Mouse (Mus musculus) adrenal gland, adult (tissue): ENCODE measurements around the gene Khdc1b.
"Not testable (repeated sequence)": the region's sequence is repeated elsewhere in the genome, so short reads cannot be mapped to it uniquely, and the experiment has no call there.

Experiments
- DNase-seq, 2 experiments: peaks; one replicate each; pipeline ENCODE4 v3.0.0; 2022 to 2023; ENCODE audit warnings: low spot score in 1 of 2; ENCODE audit not compliant: inconsistent age in 2 of 2

Khdc1b gene

DNA sequence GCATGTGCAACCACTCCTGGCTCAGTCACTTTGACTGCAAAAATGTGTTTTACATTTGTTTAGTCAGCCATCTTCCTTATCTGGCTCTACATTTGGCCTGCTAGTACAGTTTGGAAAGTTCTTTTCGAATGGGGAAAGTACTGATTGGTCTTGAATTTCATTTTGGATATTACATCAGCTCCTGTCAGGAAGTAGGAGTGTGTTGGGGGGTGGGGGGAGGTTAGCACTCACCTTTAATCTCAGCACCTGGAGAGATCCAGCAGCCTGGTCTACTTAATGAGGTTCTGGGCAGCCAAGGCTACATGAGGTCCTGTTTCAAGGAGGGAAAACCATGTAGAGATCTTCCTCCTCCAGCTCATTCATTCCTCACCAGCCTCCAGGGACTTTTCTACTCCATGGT lies at the start of gene Khdc1b:
TSS of gene Khdc1b (plus strand) at position 301 of the 400 bp plus-strand sequence.
- DNase-seq, result no peak

DNA sequence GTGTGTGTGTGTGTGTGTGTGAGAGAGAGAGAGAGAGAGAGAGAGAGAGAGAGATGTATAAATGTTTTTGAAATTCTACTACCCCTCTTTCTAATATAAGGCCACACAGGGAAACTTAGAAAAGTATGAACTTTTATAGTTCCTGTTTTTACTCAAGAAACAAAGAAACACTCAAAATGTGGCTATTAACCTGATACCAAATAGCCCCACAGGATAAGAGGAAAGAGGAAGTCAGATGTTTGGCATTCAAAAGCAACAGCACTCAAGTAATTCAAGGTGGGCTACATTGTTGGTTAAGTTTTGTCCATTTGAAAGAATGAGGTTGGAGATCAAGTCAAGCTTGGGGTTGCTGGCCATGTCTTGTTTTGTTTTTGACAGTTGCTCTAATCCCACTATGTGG lies 47.5 kb upstream of the Khdc1b start:
- no peak for DNase-seq

DNA sequence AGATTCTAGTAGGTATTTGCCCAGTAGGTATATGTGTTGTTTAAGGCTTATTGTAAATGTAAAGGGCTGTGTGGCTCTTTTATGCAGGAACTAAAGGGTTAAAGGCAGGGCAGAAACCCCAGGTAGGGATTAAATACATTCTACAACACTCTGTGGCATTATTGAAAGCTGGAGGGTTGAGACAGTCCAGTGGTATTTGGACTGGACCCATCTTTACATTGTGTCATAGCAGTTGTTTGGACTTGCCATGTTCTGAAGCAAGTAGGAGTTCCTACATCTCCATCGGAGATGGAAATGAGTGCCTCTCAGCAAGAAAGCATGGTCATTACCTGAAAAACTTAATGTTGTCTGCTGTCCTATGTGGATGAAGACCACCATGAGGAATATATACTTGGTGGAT lies 42.6 kb upstream of the Khdc1b start:
- no peak for DNase-seq

DNA sequence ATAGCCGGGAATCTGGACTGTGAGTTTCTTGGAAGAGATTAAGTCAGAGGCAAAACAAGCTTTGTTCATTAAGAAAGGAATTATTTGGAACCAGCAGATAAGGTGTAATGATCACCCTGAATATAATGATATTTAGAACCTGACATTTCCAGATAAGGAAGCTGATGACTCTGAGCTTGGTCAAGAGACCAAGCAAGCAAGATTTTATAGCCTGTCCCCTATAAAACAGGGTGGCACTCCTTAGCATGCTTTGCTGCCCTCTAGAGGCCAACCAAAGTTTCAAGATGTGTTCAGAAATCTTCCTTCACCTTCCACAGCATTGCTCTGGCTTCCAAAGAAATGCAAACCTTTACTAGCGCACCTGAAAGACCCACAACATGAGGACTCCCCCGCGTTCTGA lies 39.1 kb upstream of the Khdc1b start:
- peak; percentile 59 to 81 for DNase-seq

DNA sequence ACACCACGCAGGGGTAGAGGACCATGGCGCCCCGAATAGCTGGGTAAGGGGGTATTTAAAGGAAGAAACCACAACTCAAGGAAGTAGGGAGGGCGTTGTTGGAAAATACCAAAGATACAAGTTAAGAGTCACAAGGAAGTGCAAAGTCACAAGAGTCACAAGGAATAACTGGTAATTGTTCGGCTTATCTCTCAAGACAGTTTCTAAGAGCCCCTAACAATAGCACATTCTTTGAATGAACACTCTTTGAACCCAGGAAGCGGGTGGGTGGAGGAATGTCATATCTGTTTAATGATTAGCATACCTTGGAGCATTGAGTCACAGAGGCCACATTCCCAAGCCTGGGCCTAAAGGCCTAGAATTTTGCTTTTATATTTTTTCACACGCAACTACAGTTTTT lies 38.6 kb upstream of the Khdc1b start:
- not testable (repeated sequence) for DNase-seq

DNA sequence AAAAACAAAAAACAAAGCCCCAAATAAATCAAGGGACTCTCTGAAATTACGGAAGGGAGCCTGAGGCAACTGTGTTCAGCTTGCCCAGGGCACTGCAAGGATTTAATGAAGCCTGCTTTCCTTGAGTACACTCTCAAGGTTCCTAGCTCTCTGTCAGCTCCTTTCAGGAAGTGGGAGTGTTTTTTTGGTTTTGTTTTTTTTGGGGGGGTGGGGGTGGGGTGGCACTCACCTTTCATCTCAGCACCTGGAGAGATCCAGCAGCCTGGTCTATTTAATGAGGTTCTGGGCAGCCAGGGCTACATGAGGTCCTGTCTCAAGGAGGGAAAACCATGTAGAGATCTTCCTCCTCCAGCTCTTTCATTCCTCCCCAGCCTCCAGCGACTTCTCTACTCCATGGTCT lies 34.0 kb upstream of the Khdc1b start, which contains the start of gene Khdc1a:
TSS of gene Khdc1a (plus strand) at position 301 of the 400 bp plus-strand sequence.
- DNase-seq, result no peak

DNA sequence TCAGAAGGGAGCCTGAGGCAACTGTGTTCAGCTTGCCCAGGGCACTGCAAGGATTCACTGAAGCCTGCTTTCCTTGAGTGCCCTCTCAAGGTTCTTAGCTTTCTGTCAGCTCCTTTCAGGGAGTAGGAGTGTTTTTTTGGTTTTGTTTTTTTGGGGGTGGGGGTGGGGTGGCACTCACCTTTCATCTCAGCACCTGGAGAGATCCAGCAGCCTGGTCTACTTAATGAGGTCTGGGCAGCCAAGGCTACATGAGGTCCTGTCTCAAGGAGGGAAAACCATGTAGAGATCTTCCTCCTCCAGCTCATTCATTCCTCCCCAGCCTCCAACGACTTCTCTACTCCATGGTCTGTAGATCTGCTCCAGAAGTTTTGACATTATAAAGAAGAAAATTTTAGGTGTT lies 15.3 kb upstream of the Khdc1b start, which contains the start of gene Khdc1c:
TSS of gene Khdc1c (plus strand) at position 301 of the 400 bp plus-strand sequence.
- not testable (repeated sequence) for DNase-seq

DNA sequence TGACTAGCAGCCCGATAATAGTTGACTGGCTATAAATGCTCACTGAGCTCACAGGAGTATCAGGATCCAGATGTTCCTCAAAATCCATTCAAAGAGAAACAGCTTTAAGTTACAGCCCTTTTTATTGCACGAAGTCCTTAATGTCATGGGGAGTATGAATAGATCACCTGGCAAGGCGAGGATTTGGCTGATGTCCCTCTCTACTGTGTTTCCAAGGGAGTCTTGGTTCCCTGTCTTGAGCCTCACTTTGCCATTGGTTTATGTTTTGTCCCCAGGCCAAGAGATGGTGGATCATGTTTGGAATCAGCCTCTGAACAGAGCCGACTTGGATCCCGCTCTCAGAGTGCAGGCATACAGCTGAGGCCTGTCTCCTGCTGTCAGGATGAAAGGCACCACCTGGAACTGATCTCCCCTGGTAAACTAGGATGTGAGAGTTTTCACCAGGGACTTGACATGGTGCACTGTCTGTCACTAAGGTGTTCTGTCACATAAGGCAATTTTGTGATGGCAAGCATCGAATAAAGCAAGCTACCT lies 7.8 kb downstream of the Khdc1b start:
- DNase-seq, result no peak

DNA sequence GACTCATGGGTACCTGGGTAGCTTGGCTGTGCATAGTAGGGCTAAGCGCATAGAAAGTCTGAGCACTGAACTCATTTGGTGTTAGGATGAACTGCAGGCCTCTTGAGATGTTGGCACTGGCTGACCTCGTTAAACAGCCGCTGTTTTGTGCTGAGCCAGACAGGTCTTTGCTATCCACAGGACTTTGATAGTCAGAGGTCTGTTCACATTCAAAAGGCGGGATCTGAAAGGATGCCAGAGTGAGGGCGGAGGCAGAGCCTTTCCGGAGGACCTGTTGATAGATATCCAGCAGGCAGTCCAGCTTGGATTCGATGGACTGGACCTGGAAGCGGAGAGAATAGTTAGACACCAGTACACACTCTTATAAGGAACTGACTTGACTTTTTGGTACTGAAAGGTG lies 19.4 kb downstream of the Khdc1b start:
- no peak for DNase-seq

DNA sequence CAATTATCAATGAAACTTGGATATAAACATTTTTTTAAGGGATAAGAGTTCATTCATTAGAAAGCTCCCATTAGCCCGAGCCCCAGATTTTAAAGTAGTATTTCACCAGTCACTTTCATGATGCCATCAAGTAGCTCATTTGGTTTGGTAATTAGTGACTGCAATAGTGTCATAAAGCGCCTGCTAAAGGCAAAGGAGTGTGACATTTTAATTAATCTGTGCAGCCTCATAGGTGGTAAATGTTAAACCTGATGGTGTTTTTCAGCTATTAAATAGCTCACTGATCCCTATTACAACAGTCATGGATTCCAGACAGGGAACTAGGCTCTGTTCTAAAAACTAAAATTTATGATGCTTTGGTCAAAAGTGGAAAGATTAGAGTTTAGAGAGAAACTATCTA lies 23.9 kb downstream of the Khdc1b start:
- no peak for DNase-seq

DNA sequence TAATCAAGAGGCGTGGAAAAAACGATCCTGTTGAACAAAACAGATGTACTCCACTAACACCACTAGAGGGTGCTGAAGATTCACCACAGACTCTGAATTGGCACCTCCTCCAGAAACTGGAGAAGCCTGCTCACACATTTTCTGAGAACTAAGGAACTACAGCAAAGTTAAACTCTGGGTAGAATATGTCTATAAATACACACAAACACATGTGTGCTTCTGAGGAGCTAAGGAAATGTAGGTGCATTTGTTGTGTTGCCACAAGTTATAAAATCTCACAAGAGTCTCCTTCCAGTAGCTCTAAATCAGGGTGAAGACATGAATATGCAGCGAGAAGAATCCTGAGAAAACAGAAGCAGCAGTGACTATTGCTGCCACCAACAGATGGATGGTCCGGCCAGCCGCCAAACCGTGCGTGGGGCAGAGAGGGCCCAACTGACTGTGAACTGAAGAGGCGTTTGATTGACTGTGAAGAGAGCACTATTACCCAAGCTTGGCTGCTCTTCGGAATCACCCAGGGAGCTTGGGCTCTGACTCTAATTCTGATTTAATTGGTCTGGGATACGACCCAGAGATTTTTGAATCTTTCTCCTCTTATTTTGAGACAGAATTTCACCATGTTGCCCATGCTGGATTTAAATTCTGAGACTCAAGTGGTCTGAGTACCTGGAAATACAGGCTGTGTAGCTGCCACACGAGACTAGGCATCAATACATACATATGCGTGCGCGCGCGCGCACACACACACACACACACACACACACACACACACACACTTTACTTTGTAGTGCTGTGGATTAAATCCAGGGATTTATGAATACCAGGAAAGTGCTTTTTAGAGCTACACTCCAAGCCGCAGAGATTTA lies 28.2 kb downstream of the Khdc1b start:
- DNase-seq, result peak; percentile 13 to 80

DNA sequence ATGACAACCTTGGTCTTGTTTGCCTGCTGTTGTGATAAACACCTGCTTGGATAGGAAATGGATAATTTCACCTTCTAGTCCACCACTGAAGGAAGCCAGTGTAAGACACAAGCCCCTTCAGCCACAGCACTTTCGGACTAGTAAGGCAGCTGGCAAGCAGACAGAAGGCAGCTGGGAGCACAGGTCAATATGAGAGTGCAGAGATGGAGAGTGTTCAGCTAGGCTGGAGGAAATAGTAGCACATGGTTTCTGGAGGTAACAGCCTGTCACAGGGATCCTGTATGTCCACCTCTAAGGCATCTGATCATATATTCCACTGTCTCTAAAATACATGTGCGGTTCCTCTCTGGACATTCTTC lies 28.8 kb downstream of the Khdc1b start:
- no peak for DNase-seq

DNA sequence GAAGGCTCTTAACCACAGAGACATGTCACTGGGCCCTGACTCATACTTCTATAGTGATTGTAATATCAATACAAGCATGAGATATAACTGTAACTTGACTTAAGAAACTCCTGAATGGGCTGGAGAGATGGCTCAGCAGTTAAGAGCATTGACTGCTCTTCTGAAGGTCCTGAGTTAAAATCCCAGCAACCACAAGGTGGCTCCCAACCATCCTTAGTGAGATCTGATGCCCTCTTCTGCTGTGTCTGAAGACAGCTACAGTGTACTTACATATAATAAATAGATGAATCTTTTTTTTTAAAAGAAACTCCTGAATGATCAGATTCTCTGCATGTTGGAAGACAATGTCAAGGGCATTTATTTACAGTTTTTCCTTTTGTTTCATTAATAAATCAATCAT lies 36.0 kb downstream of the Khdc1b start:
- DNase-seq, result no peak

DNA sequence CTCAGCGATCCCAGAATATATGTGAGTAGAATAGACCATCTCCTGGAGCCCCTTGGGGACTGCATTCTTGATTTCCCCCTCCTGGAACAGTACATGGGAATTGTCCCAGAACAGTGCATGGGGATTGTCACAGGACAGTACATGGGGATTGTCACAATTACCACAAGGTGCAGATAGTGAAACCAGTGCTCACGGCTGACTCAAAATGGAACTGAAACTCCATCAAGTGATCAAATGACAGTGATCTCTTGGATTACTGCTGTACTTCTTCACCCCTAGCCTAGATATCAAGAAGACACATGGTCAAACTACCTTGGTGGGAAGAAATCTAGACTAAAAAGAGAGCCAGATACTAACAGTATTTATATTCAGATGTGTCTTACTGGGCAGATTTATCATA lies 42.3 kb downstream of the Khdc1b start:
- DNase-seq, result no peak

DNA sequence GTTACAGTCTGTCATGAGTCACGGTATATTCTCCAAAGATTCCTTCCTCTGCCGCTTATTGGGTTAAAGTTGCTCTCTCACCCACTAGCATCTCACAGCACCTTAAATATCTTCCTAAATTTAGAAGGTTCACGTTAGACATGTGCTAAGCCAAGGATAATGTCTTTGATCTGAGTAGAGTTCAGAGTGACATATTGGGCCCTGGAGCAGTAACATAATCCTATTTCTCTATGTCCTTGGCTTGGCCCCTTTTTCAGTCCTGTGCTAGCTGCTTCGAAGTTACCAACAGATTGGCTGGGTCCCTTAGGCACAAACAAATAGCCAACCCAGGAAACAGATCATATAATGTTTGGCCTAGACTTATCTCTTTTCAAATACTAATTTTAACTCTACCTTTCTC lies 44.7 kb downstream of the Khdc1b start:
- DNase-seq, result no peak

DNA sequence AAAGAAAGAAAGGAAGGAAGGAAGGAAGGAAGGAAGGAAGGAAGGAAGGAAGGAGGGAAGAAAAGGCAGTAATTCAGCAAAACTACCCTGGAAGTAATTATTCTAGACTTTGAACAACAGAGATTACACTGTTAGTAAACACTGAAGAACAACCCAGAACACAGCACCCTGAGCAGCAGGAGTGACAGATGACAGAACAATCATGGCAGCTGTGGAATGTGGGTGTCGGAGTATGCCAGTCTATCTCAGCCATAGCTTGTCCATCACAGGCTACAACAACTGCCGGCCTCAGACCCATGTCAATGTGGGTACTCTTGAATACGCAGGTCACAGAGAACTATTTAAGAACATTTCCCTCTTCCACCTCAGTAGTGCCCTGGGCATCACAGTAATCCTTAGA lies 48.3 kb downstream of the Khdc1b start:
- no peak for DNase-seq

DNA sequence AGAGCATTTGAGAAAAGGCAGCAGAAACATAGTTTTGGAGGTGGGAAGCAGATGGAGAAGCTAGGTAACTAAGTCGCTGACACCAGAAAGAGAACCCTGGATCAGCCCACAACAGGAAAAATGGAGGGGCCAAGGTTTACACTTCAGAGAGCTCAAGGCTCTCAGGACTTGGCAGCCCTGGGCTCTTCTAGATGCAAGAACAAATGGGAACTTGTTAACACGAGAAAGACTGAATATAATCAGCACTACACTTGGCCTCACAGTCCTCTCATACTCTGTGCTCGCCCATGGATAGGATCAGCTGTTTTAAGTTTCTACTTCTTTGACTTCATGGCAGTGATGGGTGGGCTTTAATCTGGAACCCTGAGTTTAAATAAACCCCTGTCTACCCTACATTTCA lies 51.5 kb downstream of the Khdc1b start:
- no peak for DNase-seq
